In genomic region chr9:57943067-57943466, GRCm38 (mm10) we compare ENCODE assay signal across 13 mouse cellular contexts. TPM values are rescaled to one million over a fixed set of nuclear protein-coding genes. Genes with fewer than 3 reads are reported as not detected.
A peak's percentile ranks its signal among the peaks of the same experiment; 100 is the strongest.
DNase-seq lines count a peak whose midpoint lies in the region; ATAC-seq and TF ChIP-seq lines count a peak whose summit lies in the region.
"Had no signal": no experiment of that assay in that cellular context is flagged by ENCODE, and none has a peak within 500 bp of the region (broad histone marks: within the 10 kb centered on the region; RNA-seq: fewer than 3 reads in every experiment).

No protein-coding gene starts in this region.

- H3K4me2 ChIP-seq in forebrain, embryonic 15.5 days (replicated peaks): peak overlapping the region; percentile 64; the same call in 1 of the 2 replicates
- peak overlapping the region; percentile 65 for H3K4me2 ChIP-seq in hindbrain, embryonic 15.5 days
- H3K4me2 ChIP-seq: embryonic facial prominence, embryonic 13.5 days; stomach, embryonic 15.5 days had no signal

- no peaks in the 10 kb centered on the region for H3K27me3 ChIP-seq in forebrain, embryonic 15.5 days
- H3K27me3 ChIP-seq in forebrain, embryonic 10.5 days (ENCODE audit: poor library complexity, severe bottlenecking): peaks cover 98% of the 10 kb centered on the region
- no peaks in the 10 kb centered on the region for H3K27me3 ChIP-seq in hindbrain, embryonic 15.5 days

- H3K36me3 ChIP-seq in forebrain, embryonic 15.5 days: no peaks in the 10 kb centered on the region
- no peaks in the 10 kb centered on the region for H3K36me3 ChIP-seq in forebrain, embryonic 10.5 days (replicated peaks)
- H3K36me3 ChIP-seq in hindbrain, embryonic 15.5 days: no peaks in the 10 kb centered on the region
- H3K36me3 ChIP-seq: embryonic facial prominence, embryonic 13.5 days; limb, embryonic 10.5 days; stomach, embryonic 15.5 days had no signal

- no peak for TF ChIP-seq CTCF in layer of hippocampus, adult 2 months (conservative IDR thresholded peaks at IDR 0.05)

- peaks cover 77% of the 10 kb centered on the region for H3K4me1 ChIP-seq in forebrain, embryonic 15.5 days
- peaks cover 73% of the 10 kb centered on the region for H3K4me1 ChIP-seq in forebrain, embryonic 10.5 days
- H3K4me1 ChIP-seq in hindbrain, embryonic 15.5 days (replicated peaks): peaks cover 67% of the 10 kb centered on the region

- H3K27ac ChIP-seq in forebrain, embryonic 15.5 days (replicated peaks): no peak overlapping the region
- no peak overlapping the region for H3K27ac ChIP-seq in forebrain, embryonic 10.5 days
- H3K27ac ChIP-seq in layer of hippocampus, adult 2 months: peak overlapping the region; percentile 90
- no peak overlapping the region for H3K27ac ChIP-seq in hindbrain, embryonic 15.5 days (replicated peaks)
- H3K27ac ChIP-seq: embryonic facial prominence, embryonic 13.5 days; limb, embryonic 10.5 days; stomach, embryonic 15.5 days had no signal

- DNase-seq in forebrain, embryonic 10.5 days (ENCODE audit: extremely low spot score, low spot score): no peak
- no peak for DNase-seq in layer of hippocampus, adult 2 months (ENCODE audit: low spot score in 2 of 2)
- DNase-seq in layer of hippocampus, adult 8-10 months (ENCODE audit: low spot score in 2 of 2): no peak
- peak; percentile 26 for DNase-seq in CD4-positive helper T cell, adult 2 months (ENCODE audit: low read depth, low spot score)
- DNase-seq in adipocyte (ENCODE audit: low spot score): no peak
- DNase-seq: lung, adult 18-20 months; midbrain, embryonic 14.5 days had no signal

- H3K9me3 ChIP-seq in forebrain, embryonic 15.5 days: no peaks in the 10 kb centered on the region
- H3K9me3 ChIP-seq in forebrain, embryonic 10.5 days: no peaks in the 10 kb centered on the region
- H3K9me3 ChIP-seq in hindbrain, embryonic 15.5 days: no peaks in the 10 kb centered on the region
- H3K9me3 ChIP-seq: embryonic facial prominence, embryonic 13.5 days; limb, embryonic 10.5 days; stomach, embryonic 15.5 days had no signal

- no peak overlapping the region for H3K9ac ChIP-seq in forebrain, embryonic 15.5 days (replicated peaks)
- H3K9ac ChIP-seq in hindbrain, embryonic 15.5 days: no peak overlapping the region
- H3K9ac ChIP-seq: embryonic facial prominence, embryonic 13.5 days; stomach, embryonic 15.5 days had no signal

- ATAC-seq in forebrain, embryonic 15.5 days (replicated peaks): no peak
- ATAC-seq in hindbrain, embryonic 15.5 days (ENCODE audit: low FRiP score, low read depth): no peak
- ATAC-seq: intestine, embryonic 16.5 days had no signal

- WGBS in forebrain, embryonic 15.5 days: 28% methylated on average over 2 of the region's 2 CpGs
- 26% methylated on average over 2 of the region's 2 CpGs for WGBS in forebrain, embryonic 10.5 days
- 43% methylated on average over 2 of the region's 2 CpGs for WGBS in hindbrain, embryonic 15.5 days

- no peak overlapping the region for H3K4me3 ChIP-seq in forebrain, embryonic 15.5 days
- no peak overlapping the region for H3K4me3 ChIP-seq in forebrain, embryonic 10.5 days
- peak overlapping the region; percentile 95 for H3K4me3 ChIP-seq in layer of hippocampus, adult 2 months
- H3K4me3 ChIP-seq in hindbrain, embryonic 15.5 days: no peak overlapping the region
- H3K4me3 ChIP-seq: embryonic facial prominence, embryonic 13.5 days; limb, embryonic 10.5 days; stomach, embryonic 15.5 days had no signal

RNA-seq across cellular contexts. Expression of gene Sema7a, which starts 3.2 kb away (rescaled TPM):
- polyA plus RNA-seq in forebrain, embryonic 15.5 days (2015; fragmentation: Nextera tagmentation; extraction: Ambion mirVana): 3.4 and 3.6 TPM in 2 replicates
- 0.14 and 0.75 TPM in 2 replicates for polyA plus RNA-seq in forebrain, embryonic 10.5 days (2016; fragmentation: Nextera tagmentation; extraction: Ambion mirVana)
- 100 to 1,000 TPM in 1 of 2 experiments, 10 to 100 TPM in 1; 94.4 to 102 TPM for total RNA-seq in layer of hippocampus, adult 2 months (2021)
- total RNA-seq in layer of hippocampus, adult 8-10 months (2022): 100 to 1,000 TPM in 1 of 4 experiments, 10 to 100 TPM in 3; 91.0 to 102 (median 94.4) TPM
- polyA plus RNA-seq in hindbrain, embryonic 15.5 days (2015; fragmentation: Nextera tagmentation; extraction: Ambion mirVana): 2.5 and 3.7 TPM in 2 replicates

RNA-seq across cellular contexts. Expression of gene Ubl7, which starts 32.3 kb away (rescaled TPM):
- 171 and 176 TPM in 2 replicates for polyA plus RNA-seq in forebrain, embryonic 15.5 days (2015; fragmentation: Nextera tagmentation; extraction: Ambion mirVana)
- 109 and 111 TPM in 2 replicates for polyA plus RNA-seq in forebrain, embryonic 10.5 days (2016; fragmentation: Nextera tagmentation; extraction: Ambion mirVana)
- total RNA-seq in layer of hippocampus, adult 2 months (2021): 10 to 100 TPM; 98.5 to 98.7 TPM
- total RNA-seq in layer of hippocampus, adult 8-10 months (2022): 100 to 1,000 TPM in 2 of 4 experiments, 10 to 100 TPM in 2; 94.6 to 102 (median 98.2) TPM
- 164 and 172 TPM in 2 replicates for polyA plus RNA-seq in hindbrain, embryonic 15.5 days (2015; fragmentation: Nextera tagmentation; extraction: Ambion mirVana)
